Mouse (Mus musculus) midbrain, embryonic 12.5 days (tissue): ENCODE results near the gene Cdh13. TPM values are rescaled to one million over a fixed set of nuclear protein-coding genes. Genes with fewer than 3 reads are reported as not detected.
A peak's percentile ranks its signal among the peaks of the same experiment; 100 is the strongest.

ENCODE experiments used
- ATAC-seq: fragments of 200-750 bp; cut with Nextera tagmentation; 2 replicates; pipeline ENCODE4 v1.8.0; 2017; ENCODE audit warnings: low read depth, moderate TSS enrichment, moderate library complexity; ENCODE audit not compliant: low FRiP score
- H3K27ac ChIP-seq: fragments of 300-500 bp; sonication (generic); replicated peaks from 2 replicates; pipeline ENCODE4 v1.5.1; 2016; ENCODE audit warnings: mild to moderate bottlenecking
- H3K27me3 ChIP-seq: fragments of 300-500 bp; sonication (generic); 2 replicates; pipeline ENCODE4 v1.6.1; 2016; ENCODE audit warnings: mild to moderate bottlenecking
- H3K36me3 ChIP-seq: fragments of 300-500 bp; sonication (generic); 2 replicates; pipeline ENCODE4 v1.6.1; 2016
- H3K4me1 ChIP-seq: fragments of 300-500 bp; sonication (generic); 2 replicates; pipeline ENCODE4 v1.6.1; 2016
- H3K4me2 ChIP-seq: fragments of 300-500 bp; sonication (generic); replicated peaks from 2 replicates; pipeline ENCODE4 v1.6.1; 2016; ENCODE audit warnings: mild to moderate bottlenecking, moderate library complexity
- H3K4me3 ChIP-seq: fragments of 300-500 bp; sonication (generic); 2 replicates; pipeline ENCODE4 v1.5.1; 2016; ENCODE audit warnings: mild to moderate bottlenecking
- H3K9ac ChIP-seq: fragments of 300-500 bp; sonication (generic); replicated peaks from 2 replicates; pipeline ENCODE4 v1.6.1; 2016; ENCODE audit warnings: mild to moderate bottlenecking, moderate library complexity
- H3K9me3 ChIP-seq: fragments of 300-500 bp; sonication (generic); 2 replicates; pipeline ENCODE4 v1.6.1; 2016; ENCODE audit warnings: mild to moderate bottlenecking
- WGBS: fragments of 180-500 bp; shearing (Covaris S2); methylation state at CpG from one replicate; pipeline ENCODE4 v1.1.7; 2016; 5-methylcytosine and 5-hydroxymethylcytosine counted together
- polyA plus RNA-seq: library from polyadenylated mRNA; unstranded; fragments of >200 nt; fragmentation: Nextera tagmentation; extraction: Ambion mirVana; gene quantifications from 2 replicates; pipeline ENCODE4 v1.2.1, GENCODE M21; 2016

Gene Cdh13
- polyA plus RNA-seq, 1 experiment from 2014 or later: 18.8 TPM

DNA sequence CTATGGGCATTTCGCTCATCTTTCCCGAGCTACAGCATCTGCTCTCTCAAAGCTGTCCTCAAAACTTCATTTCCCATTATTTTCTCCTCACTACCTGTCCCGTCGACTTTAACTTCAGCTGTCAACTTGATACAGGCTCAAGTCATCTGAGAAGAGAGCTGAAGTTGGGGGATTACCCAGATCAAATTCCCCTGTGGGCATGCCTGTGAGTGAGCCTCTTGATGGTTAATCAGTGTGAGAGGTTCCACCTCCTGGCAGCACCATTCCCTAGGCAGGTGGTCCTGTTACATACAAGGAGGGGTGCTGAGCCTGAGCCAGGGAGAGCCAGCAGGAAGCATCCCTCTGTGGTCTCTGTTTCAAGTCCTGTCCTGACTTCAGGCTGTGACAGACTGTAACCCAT is 519.6 kb downstream of the Cdh13 start:
- Histone ChIP-seq H3K36me3 (no peaks in the 10 kb centered on the region), H3K9me3 (no peaks in the 10 kb centered on the region), H3K4me2 (no peak overlapping the region), H3K4me1 (no peaks in the 10 kb centered on the region), H3K27ac (no peak overlapping the region), H3K4me3 (no peak overlapping the region), H3K9ac (no peak overlapping the region), H3K27me3 (no peaks in the 10 kb centered on the region)
- 88% methylated on average over 4 of the region's 4 CpGs for WGBS
- ATAC-seq: no peak

DNA sequence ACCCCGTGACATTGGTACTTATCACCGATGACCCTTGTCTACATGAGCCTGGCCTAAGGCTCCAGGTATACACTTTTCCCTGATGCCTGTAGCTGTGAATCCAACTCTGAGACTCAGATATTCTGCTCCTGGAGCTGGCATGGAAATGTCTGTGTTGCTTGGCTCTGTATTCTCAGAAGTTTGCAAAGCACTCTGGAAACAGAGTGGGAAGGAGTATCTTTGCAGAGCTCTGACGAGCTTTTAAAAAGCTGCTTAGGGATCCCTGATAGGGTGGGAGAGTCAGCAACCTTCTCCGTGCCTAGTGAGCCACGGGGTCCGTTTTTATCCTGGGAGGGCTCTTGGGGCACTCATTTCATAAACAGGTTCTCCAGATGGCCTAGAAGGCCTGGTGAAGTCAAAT is 526.1 kb downstream of the Cdh13 start:
- no peaks in the 10 kb centered on the region for H3K9me3 ChIP-seq
- H3K4me2 ChIP-seq: no peak overlapping the region
- WGBS: 77% methylated on average over 6 of the region's 6 CpGs
- H3K36me3 ChIP-seq: no peaks in the 10 kb centered on the region
- no peak overlapping the region for H3K4me3 ChIP-seq
- no peak for ATAC-seq
- no peaks in the 10 kb centered on the region for H3K4me1 ChIP-seq
- no peak overlapping the region for H3K9ac ChIP-seq
- H3K27me3 ChIP-seq: no peaks in the 10 kb centered on the region
- no peak overlapping the region for H3K27ac ChIP-seq

DNA sequence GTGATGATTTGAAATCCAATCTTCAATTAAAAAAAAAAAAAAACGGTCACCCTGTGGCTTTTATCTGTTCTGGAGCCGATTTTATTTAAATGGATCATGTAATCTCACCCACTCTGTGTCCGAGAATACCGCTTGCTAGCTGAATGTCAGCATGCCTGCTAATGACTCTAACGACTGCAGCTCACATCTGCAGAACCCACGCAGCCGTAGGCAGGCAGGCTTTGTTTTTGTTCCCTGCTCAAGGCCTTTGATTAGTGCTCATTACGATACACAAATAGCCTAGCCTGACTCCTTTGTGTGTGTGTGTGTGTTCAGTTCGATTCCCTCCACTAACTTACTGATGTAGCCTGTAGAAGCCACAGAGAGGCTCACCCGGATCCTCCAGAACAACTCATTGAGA is 531.5 kb downstream of the Cdh13 start:
- no peak for ATAC-seq
- H3K27me3 ChIP-seq: no peaks in the 10 kb centered on the region
- no peak overlapping the region for H3K9ac ChIP-seq
- no peaks in the 10 kb centered on the region; the same call in 1 of the 2 replicates for H3K4me1 ChIP-seq
- H3K4me3 ChIP-seq: no peak overlapping the region
- no peak overlapping the region for H3K27ac ChIP-seq
- no peaks in the 10 kb centered on the region for H3K36me3 ChIP-seq
- WGBS: 65% methylated on average over 10 of the region's 10 CpGs
- no peak overlapping the region for H3K4me2 ChIP-seq
- H3K9me3 ChIP-seq: no peaks in the 10 kb centered on the region

DNA sequence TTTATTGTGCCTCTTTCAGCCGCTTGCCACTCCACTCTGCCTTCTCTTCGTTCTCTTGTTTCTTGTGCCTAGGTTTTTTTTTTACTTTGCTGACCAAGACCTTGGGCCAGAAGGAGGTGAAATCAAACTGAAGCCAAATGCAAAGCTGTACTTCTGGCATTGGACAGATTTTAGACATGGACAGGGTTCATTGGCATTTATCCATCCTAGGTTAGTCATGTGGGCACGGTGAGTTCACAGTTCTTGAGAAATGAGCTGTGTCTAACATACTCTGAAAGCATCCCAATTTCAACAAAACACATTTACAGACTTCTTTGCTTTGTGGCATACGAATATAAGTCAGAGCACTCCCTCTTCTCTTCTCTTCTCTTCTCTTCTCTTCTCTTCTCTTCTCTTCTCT is 543.2 kb downstream of the Cdh13 start:
- no peak for ATAC-seq
- 82% methylated on average over 4 of the region's 4 CpGs for WGBS
- H3K9ac ChIP-seq: no peak overlapping the region
- no peaks in the 10 kb centered on the region for H3K9me3 ChIP-seq
- no peak overlapping the region for H3K4me3 ChIP-seq
- H3K27ac ChIP-seq: no peak overlapping the region
- 0 out of 2 replicates have a peak, but pooled peaks cover 3% of the 10 kb centered on the region for H3K27me3 ChIP-seq
- peaks cover 7% of the 10 kb centered on the region for H3K4me1 ChIP-seq
- H3K36me3 ChIP-seq: no peaks in the 10 kb centered on the region
- H3K4me2 ChIP-seq: no peak overlapping the region

DNA sequence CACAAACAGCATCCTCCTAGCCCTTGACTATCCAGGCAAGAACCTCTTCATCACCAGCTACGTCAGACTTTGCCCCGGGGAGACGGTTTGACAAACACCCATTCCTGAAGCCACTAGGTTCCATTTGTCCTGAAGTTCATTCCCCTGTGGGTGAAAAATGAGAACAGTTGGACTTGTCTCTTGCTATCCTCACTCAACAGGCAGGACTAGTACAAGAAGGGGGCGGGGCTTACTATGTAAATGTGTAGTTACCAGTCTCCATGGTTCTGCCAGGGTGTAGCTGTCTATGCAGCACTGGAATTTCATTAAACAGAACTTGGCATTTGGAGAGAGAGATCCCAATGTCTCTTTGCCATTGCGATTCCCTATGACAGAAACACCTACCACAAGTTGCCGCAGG is 544.2 kb downstream of the Cdh13 start:
- WGBS: 93% methylated on average over 6 of the region's 6 CpGs
- H3K4me3 ChIP-seq: no peak overlapping the region
- no peak overlapping the region for H3K4me2 ChIP-seq
- H3K4me1 ChIP-seq: peaks cover 8% of the 10 kb centered on the region
- no peak for ATAC-seq
- no peak overlapping the region for H3K9ac ChIP-seq
- H3K36me3 ChIP-seq: no peaks in the 10 kb centered on the region
- 0 out of 2 replicates have a peak, but pooled peaks cover 3% of the 10 kb centered on the region for H3K27me3 ChIP-seq
- no peaks in the 10 kb centered on the region for H3K9me3 ChIP-seq
- no peak overlapping the region for H3K27ac ChIP-seq

DNA sequence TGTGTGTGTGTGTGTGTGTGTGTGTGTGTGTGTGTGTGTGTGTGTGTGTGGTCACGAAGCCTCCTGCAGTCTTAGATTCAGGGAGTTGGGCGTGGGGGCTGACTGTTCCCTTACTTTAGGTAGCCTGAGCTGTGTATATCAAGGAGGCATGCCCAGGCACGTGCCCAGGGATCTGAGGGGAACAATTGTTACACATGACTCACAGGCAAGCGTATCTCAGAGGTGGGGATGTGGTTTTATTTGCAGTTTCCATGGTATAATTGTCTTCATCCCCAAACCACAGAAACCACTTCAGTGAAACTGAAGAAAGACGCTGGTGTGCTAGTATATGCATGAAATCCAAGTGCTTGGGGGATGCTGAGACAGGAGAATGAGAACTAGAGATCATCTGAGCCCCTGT is 546.8 kb downstream of the Cdh13 start:
- Histone ChIP-seq H3K9ac (no peak overlapping the region), H3K36me3 (no peaks in the 10 kb centered on the region), H3K4me3 (no peak overlapping the region), H3K27ac (no peak overlapping the region), H3K9me3 (no peaks in the 10 kb centered on the region), H3K27me3 (0 out of 2 replicates have a peak, but pooled peaks cover 3% of the 10 kb centered on the region), H3K4me2 (no peak overlapping the region), H3K4me1 (peaks cover 8% of the 10 kb centered on the region)
- no peak for ATAC-seq
- WGBS: 64% methylated on average over 4 of the region's 5 CpGs

DNA sequence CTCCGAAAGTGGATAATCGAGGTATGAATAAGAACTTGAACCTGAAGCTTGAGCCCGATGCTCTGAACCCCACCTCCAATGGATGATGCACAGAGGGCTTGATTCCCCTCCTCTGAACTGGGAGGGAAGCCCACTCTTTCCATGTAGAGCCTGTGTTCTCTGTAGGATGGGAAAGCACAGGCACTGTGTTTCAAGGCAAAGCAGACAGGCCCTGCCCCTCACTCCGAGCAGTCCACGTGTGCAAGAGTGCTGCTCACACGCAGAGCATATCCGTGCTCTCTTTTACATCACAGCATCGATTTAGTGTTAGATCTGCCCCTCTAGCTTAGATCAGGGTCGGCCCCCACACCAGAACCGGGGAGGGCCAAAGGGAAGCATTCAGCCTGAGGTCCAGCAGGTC is 547.5 kb downstream of the Cdh13 start:
- Histone ChIP-seq H3K9ac (no peak overlapping the region), H3K4me1 (peaks cover 8% of the 10 kb centered on the region), H3K4me2 (no peak overlapping the region), H3K27me3 (0 out of 2 replicates have a peak, but pooled peaks cover 3% of the 10 kb centered on the region), H3K27ac (no peak overlapping the region), H3K4me3 (no peak overlapping the region), H3K9me3 (no peaks in the 10 kb centered on the region), H3K36me3 (no peaks in the 10 kb centered on the region)
- WGBS: 68% methylated on average over 10 of the region's 10 CpGs
- ATAC-seq: no peak

DNA sequence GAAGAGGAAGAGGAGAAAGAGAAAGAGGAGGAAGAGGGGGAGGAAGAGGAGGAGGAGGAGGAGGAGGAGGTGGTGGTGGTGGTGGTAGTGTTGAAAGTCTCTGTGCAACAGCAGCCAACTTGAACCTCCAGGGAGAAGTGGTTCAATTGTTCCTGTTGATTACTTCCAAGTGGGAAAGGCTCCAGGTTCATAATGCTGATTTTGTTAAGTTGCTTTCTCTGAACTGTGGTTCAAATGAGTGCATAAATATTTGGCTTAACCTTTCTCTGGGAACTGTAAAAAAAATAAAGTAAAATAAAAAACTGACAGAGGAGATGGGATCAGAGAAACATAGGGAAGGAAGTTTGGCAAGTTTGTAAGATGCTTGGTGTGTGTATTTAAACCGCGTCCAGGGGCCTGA is 555.3 kb downstream of the Cdh13 start:
- 88% methylated on average over 2 of the region's 2 CpGs for WGBS
- no peak overlapping the region for H3K4me2 ChIP-seq
- H3K27ac ChIP-seq: no peak overlapping the region
- no peak overlapping the region for H3K4me3 ChIP-seq
- H3K9ac ChIP-seq: no peak overlapping the region
- H3K4me1 ChIP-seq: no peaks in the 10 kb centered on the region
- ATAC-seq: no peak
- H3K27me3 ChIP-seq: no peaks in the 10 kb centered on the region
- no peaks in the 10 kb centered on the region for H3K9me3 ChIP-seq
- H3K36me3 ChIP-seq: no peaks in the 10 kb centered on the region

DNA sequence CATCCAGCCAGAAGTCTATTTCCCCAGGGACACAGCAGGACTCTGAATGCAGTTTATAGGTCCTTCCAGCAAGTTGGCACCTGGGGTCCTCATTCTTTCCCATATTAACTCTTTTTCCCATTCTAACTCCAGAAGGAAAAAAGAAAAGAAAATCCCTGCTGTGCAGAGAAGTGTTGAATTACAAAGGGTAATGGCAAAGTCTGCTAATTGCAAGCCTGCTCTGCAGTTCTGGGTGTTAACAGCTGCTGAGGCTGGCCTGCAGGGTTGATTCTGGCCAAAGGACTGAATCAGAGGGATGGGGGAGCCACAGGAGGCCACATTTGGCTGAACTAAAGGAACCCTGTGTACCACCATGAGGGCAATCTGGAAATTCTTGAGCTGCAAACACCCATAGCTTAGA is 562.2 kb downstream of the Cdh13 start:
- Histone ChIP-seq H3K9me3 (no peaks in the 10 kb centered on the region), H3K4me3 (no peak overlapping the region), H3K27me3 (no peaks in the 10 kb centered on the region), H3K4me1 (peaks cover 11% of the 10 kb centered on the region), H3K36me3 (no peaks in the 10 kb centered on the region), H3K27ac (no peak overlapping the region), H3K4me2 (no peak overlapping the region), H3K9ac (no peak overlapping the region)
- no peak for ATAC-seq

DNA sequence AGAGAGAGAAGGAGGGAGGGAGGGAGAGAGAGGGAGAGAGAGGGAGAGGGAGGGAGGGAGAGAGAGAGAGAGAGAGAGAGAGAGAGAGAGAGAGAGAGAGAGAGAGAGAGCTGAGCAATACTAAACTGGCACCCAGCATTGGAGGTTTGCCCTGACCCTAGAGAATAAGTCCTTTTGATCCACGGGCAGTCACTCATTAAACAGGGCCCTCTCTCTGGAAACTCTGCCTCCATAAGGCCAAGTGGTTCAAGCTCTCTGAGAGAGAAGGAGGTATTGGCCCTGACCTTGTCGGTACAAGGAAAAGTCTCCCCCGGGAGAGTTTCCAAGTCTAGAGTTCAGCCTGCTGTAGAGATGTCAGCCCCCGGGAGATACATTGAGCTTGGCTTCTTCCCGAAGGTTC is 564.5 kb downstream of the Cdh13 start:
- 77% methylated on average over 5 of the region's 5 CpGs for WGBS

DNA sequence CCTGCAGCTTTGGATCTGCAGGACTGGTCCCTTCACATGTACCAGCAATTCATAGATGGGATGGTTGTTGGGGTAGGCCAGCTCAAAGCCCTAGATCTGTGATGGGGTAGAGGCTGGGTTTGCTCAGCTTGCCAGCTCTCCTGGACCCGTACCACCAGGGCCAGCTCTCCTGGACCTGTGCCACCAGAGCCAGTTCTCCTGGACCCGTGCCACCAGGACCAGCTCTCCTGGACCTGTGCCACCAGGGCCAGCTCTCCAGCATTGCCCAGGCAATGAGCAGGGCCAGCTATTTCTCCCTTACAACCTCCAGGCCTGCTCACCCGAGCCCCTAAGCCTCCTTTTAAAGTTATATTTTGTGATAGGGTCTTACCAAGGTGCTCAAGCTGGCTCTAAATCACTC is 566.0 kb downstream of the Cdh13 start:
- no peak overlapping the region for H3K4me3 ChIP-seq
- no peak overlapping the region for H3K4me2 ChIP-seq
- H3K27me3 ChIP-seq: no peaks in the 10 kb centered on the region
- no peaks in the 10 kb centered on the region for H3K9me3 ChIP-seq
- H3K4me1 ChIP-seq: peaks cover 11% of the 10 kb centered on the region
- H3K27ac ChIP-seq: no peak overlapping the region
- ATAC-seq: no peak
- no peak overlapping the region for H3K9ac ChIP-seq
- H3K36me3 ChIP-seq: no peaks in the 10 kb centered on the region
- 90% methylated on average over 3 of the region's 3 CpGs for WGBS

More for the DNA sequence above, 564.5 kb downstream of the Cdh13 start:
- Histone ChIP-seq H3K4me1 (peaks cover 11% of the 10 kb centered on the region), H3K4me2 (no peak overlapping the region), H3K9me3 (no peaks in the 10 kb centered on the region), H3K27ac (no peak overlapping the region), H3K9ac (no peak overlapping the region), H3K4me3 (no peak overlapping the region), H3K27me3 (no peaks in the 10 kb centered on the region), H3K36me3 (no peaks in the 10 kb centered on the region)
- no peak for ATAC-seq

DNA sequence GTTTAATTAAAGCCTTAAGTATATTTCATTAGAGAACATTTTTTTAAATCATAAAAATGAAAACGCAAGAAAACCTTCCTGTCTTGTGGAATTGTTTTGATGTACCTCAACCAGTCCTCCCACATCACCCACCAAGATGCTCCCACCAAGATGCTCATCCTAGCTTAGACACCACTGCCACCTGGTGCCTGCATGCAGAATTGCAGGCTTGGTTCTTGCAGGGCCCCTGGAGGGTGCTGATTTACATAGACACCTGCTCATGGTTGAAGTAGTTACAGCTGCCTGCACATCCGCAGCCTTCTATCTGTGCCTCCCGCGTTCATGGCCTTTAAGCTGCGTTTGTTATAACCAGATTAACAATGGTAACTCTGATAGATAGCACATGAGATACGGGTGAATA is 566.8 kb downstream of the Cdh13 start:
- ATAC-seq: 0 out of 2 replicates have a peak, but pooled peaks have one; percentile 23
- Histone ChIP-seq H3K4me2 (no peak overlapping the region), H3K4me1 (peaks cover 9% of the 10 kb centered on the region), H3K27me3 (no peaks in the 10 kb centered on the region), H3K9ac (no peak overlapping the region), H3K4me3 (no peak overlapping the region), H3K9me3 (no peaks in the 10 kb centered on the region), H3K36me3 (no peaks in the 10 kb centered on the region), H3K27ac (no peak overlapping the region)
- 27% methylated on average over 6 of the region's 6 CpGs for WGBS

DNA sequence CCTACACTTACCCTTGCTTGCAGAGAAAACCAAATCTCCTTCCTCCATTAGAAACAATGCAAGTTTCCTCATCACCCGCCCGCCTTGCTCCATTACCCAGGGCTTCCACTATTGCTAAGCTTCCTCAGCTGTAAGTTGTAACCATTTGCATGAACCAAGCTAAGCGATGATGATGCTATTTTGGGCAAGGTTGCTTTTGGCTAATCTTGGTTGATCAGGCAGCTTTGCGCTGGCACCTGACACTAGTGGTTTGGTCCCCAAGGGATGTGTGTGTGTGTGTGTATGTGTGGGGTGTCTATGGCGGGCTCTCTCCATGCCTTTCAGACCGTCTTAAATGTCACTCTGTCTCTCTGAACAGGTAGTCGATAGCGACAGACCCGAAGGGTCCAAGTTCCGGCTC is 567.8 kb downstream of the Cdh13 start:
- 92% methylated on average over 10 of the region's 10 CpGs for WGBS
- Histone ChIP-seq H3K9me3 (no peaks in the 10 kb centered on the region), H3K27me3 (no peaks in the 10 kb centered on the region), H3K4me3 (no peak overlapping the region), H3K4me1 (no peaks in the 10 kb centered on the region), H3K9ac (no peak overlapping the region), H3K36me3 (no peaks in the 10 kb centered on the region), H3K4me2 (no peak overlapping the region), H3K27ac (no peak overlapping the region)
- no peak for ATAC-seq
